Mouse (Mus musculus) forebrain, postnatal 0 days (tissue): ENCODE measurements around the gene Ptgfrn. TPM values are rescaled to one million over a fixed set of nuclear protein-coding genes. Genes with fewer than 3 reads are reported as not detected.

Source experiments
- ATAC-seq: fragments of 200-750 bp; cut with Nextera tagmentation; 2 replicates; pipeline ENCODE4 v1.8.0; 2017; ENCODE audit warnings: mild to moderate bottlenecking, moderate library complexity
- DNase-seq: peaks from one replicate; pipeline ENCODE4 v3.0.0-alpha.2; 2015
- H3K27ac ChIP-seq: fragments of 300-500 bp; sonication (generic); 2 replicates; pipeline ENCODE4 v1.5.1; 2014; ENCODE audit warnings: low read depth, mild to moderate bottlenecking, antibody characterized with exemption, low read length, moderate library complexity, mixed read lengths
- H3K27me3 ChIP-seq: fragments of 300-500 bp; sonication (generic); 2 replicates; pipeline ENCODE4 v1.6.1; 2014; ENCODE audit warnings: mild to moderate bottlenecking, low read length, mixed read lengths; ENCODE audit not compliant: insufficient read depth
- H3K36me3 ChIP-seq: fragments of 300-500 bp; sonication (generic); 2 replicates; pipeline ENCODE4 v1.6.1; 2014; ENCODE audit warnings: mild to moderate bottlenecking, moderate library complexity; ENCODE audit not compliant: insufficient read depth
- H3K4me1 ChIP-seq: fragments of 300-500 bp; sonication (generic); 2 replicates; pipeline ENCODE4 v1.6.1; 2014; ENCODE audit warnings: antibody characterized with exemption; ENCODE audit not compliant: insufficient read depth
- H3K4me2 ChIP-seq: fragments of 300-500 bp; sonication (generic); 2 replicates; pipeline ENCODE4 v1.6.1; 2014; ENCODE audit warnings: low read depth, mild to moderate bottlenecking, moderate library complexity
- H3K4me3 ChIP-seq: fragments of 300-500 bp; sonication (generic); 2 replicates; pipeline ENCODE4 v1.5.1; 2014; ENCODE audit warnings: low read depth, low read length, mixed read lengths
- H3K9ac ChIP-seq: fragments of 300-500 bp; sonication (generic); 2 replicates; pipeline ENCODE4 v1.6.1; 2014; ENCODE audit warnings: mild to moderate bottlenecking
- H3K9me3 ChIP-seq: fragments of 300-500 bp; sonication (generic); 2 replicates; pipeline ENCODE4 v1.6.1; 2016; ENCODE audit warnings: low read length
- CTCF ChIP-seq: sonication (generic); IDR thresholded peaks from 2 replicates; pipeline ENCODE4 v1.5.1; 2016; ENCODE audit warnings: antibody characterized with exemption, control low read depth, low read depth
- WGBS: fragments of 180-500 bp; shearing (Covaris S2); extraction: QIAGEN DNeasy Blood & Tissue Kit; methylation state at CpG from one replicate; pipeline ENCODE4 v1.1.7; 2014; 5-methylcytosine and 5-hydroxymethylcytosine counted together
- polyA plus RNA-seq: library from polyadenylated mRNA; unstranded; fragments of >200 nt; fragmentation: Nextera tagmentation; extraction: Ambion mirVana; gene quantifications from 2 replicates; pipeline ENCODE4 v1.2.1, GENCODE M21; 2015
- total RNA-seq: library from RNA; depleted of rRNA; stranded (reverse); fragments of >200 nt; gene quantifications from 2 replicates; pipeline ENCODE4 v1.2.3, GENCODE M21; 2014

Ptgfrn gene
- total and polyA plus RNA-seq, 2 experiments from 2014 or later: 3.2 to 40.2 TPM

- H3K36me3 ChIP-seq: peaks cover 10% of the 10 kb centered on the region; the same call in 1 of the 2 replicates
- H3K9ac ChIP-seq: no peak overlapping the region
- H3K4me2 ChIP-seq: no peak overlapping the region
- DNase-seq: no peak
- 91% methylated on average over 6 of the region's 6 CpGs for WGBS
- no peaks in the 10 kb centered on the region for H3K27me3 ChIP-seq
- no peak overlapping the region for H3K4me3 ChIP-seq
- TF ChIP-seq CTCF: no peak
- H3K27ac ChIP-seq: no peak overlapping the region
- no peaks in the 10 kb centered on the region for H3K9me3 ChIP-seq
- H3K4me1 ChIP-seq: 0 out of 2 replicates have a peak, but pooled peaks cover 3% of the 10 kb centered on the region
- no peak for ATAC-seq
Observed at GRCm38 (mm10) chr3:101044686-101045085, 65.4 kb downstream of the Ptgfrn start.

- no peak for ATAC-seq
- no peak overlapping the region for H3K9ac ChIP-seq
- no peaks in the 10 kb centered on the region for H3K9me3 ChIP-seq
- no peak overlapping the region for H3K4me3 ChIP-seq
- 0 out of 2 replicates have a peak, but pooled peaks cover 3% of the 10 kb centered on the region for H3K4me1 ChIP-seq
- H3K27ac ChIP-seq: no peak overlapping the region
- WGBS: 58% methylated on average over 7 of the region's 7 CpGs
- no peaks in the 10 kb centered on the region for H3K27me3 ChIP-seq
- DNase-seq: no peak
- TF ChIP-seq CTCF: no peak
- no peak overlapping the region for H3K4me2 ChIP-seq
- H3K36me3 ChIP-seq: 0 out of 2 replicates have a peak, but pooled peaks cover 6% of the 10 kb centered on the region
Observed at GRCm38 (mm10) chr3:101041997-101042396, 68.1 kb downstream of the Ptgfrn start.

DNA sequence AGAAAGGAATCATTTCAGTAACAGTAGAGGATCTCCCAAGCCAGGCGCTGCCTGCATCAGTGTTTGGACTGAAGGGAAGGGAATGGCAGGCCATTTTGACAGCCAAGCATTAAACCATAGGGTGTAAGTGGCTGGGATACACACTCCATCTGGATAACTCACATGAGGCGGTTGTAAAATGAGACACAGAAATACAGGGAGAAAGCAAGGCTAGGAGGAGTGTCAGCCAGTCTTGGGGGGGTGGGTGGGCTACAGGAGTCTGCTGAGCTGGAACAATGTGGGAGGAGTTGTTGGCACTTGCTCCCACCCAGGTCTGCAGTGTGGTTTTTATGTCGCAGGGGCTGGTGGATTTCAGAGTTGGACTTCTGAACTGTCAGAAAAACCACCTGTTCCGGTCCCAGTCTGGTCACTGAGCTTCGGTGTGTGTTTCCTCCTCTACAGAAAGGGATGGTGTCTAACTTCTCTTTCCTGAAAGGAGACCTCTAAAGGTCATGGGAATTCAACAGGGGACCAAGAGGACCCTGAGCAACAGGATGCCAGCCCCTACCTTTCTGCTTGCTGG is 72.0 kb downstream of the Ptgfrn start:
- Histone ChIP-seq H3K27me3 (no peaks in the 10 kb centered on the region), H3K27ac (no peak overlapping the region), H3K4me2 (no peak overlapping the region), H3K4me1 (no peaks in the 10 kb centered on the region), H3K4me3 (no peak overlapping the region), H3K9ac (no peak overlapping the region), H3K9me3 (no peaks in the 10 kb centered on the region), H3K36me3 (0 out of 2 replicates have a peak, but pooled peaks cover 3% of the 10 kb centered on the region)
- DNase-seq: no peak
- 70% methylated on average over 5 of the region's 5 CpGs for WGBS
- ATAC-seq: no peak
- TF ChIP-seq CTCF: no peak

DNA sequence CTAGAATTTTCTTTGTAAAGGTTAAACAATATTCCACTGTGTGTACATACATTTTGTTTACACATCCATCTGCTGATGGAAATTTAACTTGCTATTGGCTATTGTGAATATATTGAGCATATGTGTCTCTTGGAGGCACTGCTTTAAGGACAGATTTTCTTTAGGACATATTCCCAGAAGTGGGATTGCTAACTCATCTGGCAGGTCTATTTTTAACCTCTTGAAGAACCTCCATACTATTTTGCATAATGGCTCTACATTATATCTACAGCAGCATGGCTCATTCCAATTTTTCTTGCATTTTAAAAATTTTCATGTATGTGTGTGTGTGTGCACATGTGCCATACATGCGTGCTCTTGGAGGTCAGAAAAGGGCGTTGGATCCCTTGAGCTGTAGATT is 74.1 kb downstream of the Ptgfrn start:
- Histone ChIP-seq H3K4me1 (no peaks in the 10 kb centered on the region), H3K4me2 (no peak overlapping the region), H3K27me3 (no peaks in the 10 kb centered on the region), H3K27ac (no peak overlapping the region), H3K4me3 (no peak overlapping the region), H3K9ac (no peak overlapping the region), H3K36me3 (0 out of 2 replicates have a peak, but pooled peaks cover 3% of the 10 kb centered on the region), H3K9me3 (no peaks in the 10 kb centered on the region)
- 81% methylated on average over 2 of the region's 2 CpGs for WGBS
- ATAC-seq (no peak), DNase-seq (no peak)
- TF ChIP-seq CTCF: no peak

DNA sequence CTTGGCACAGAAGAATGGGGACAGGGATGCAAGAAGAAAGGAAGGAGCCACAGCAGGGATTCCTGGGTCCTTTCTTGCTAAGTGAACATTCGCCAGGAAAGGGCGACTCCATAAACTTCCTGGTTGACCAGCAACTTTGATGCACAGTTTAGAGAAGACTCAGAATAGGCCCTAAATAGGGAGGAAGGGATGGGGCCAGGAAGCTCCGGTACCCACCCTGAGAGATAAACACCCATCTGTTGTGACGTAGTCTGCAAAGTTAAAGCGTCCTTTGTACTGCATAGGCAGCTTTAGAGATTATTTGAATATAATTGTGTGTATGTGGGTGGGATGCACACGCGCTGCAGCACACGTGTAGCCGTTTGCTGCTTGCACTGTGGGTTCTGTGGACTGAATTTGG is 75.6 kb downstream of the Ptgfrn start:
- WGBS: 87% methylated on average over 9 of the region's 9 CpGs

GRCm38 (mm10) chr3:101033644-101034043 is 76.4 kb downstream of the Ptgfrn start:
- DNase-seq (no peak), ATAC-seq (no peak)
- no peak overlapping the region for H3K4me3 ChIP-seq
- no peak overlapping the region for H3K27ac ChIP-seq
- H3K27me3 ChIP-seq: no peaks in the 10 kb centered on the region
- H3K9me3 ChIP-seq: no peaks in the 10 kb centered on the region
- no peak overlapping the region for H3K4me2 ChIP-seq
- no peak for TF ChIP-seq CTCF
- no peaks in the 10 kb centered on the region for H3K4me1 ChIP-seq
- 77% methylated on average over 4 of the region's 4 CpGs for WGBS
- no peak overlapping the region for H3K9ac ChIP-seq
- H3K36me3 ChIP-seq: no peaks in the 10 kb centered on the region

More for the DNA sequence above, 75.6 kb downstream of the Ptgfrn start:
- no peaks in the 10 kb centered on the region for H3K9me3 ChIP-seq
- no peaks in the 10 kb centered on the region for H3K4me1 ChIP-seq
- DNase-seq: no peak
- no peak for TF ChIP-seq CTCF
- ATAC-seq: no peak
- no peak overlapping the region for H3K4me3 ChIP-seq
- no peak overlapping the region for H3K4me2 ChIP-seq
- H3K36me3 ChIP-seq: no peaks in the 10 kb centered on the region
- H3K27ac ChIP-seq: no peak overlapping the region
- no peak overlapping the region for H3K9ac ChIP-seq
- no peaks in the 10 kb centered on the region for H3K27me3 ChIP-seq

- no peak overlapping the region for H3K9ac ChIP-seq
- H3K4me2 ChIP-seq: no peak overlapping the region
- no peaks in the 10 kb centered on the region for H3K4me1 ChIP-seq
- no peak for TF ChIP-seq CTCF
- no peaks in the 10 kb centered on the region for H3K36me3 ChIP-seq
- no peak for ATAC-seq
- no peak overlapping the region for H3K27ac ChIP-seq
- DNase-seq: no peak
- H3K27me3 ChIP-seq: no peaks in the 10 kb centered on the region
- WGBS: 69% methylated on average over 7 of the region's 7 CpGs
- H3K9me3 ChIP-seq: no peaks in the 10 kb centered on the region
- H3K4me3 ChIP-seq: no peak overlapping the region
Observed at GRCm38 (mm10) chr3:101031456-101032142, 78.5 kb downstream of the Ptgfrn start.
